9 mouse cellular contexts compared by ENCODE assay signal in genomic region chr6:94696182-94697080, GRCm38 (mm10). TPM values are rescaled to one million over a fixed set of nuclear protein-coding genes. Genes with fewer than 3 reads are reported as not detected.
DNase-seq lines count a peak whose midpoint lies in the region; ATAC-seq and TF ChIP-seq lines count a peak whose summit lies in the region.
"Had no signal": no experiment of that assay in that cellular context is flagged by ENCODE, and none has a peak within 500 bp of the region (broad histone marks: within the 10 kb centered on the region; RNA-seq: fewer than 3 reads in every experiment).

No protein-coding gene starts in this region.

- no peak for TF ChIP-seq CTCF in liver, embryonic 14.5 days (IDR thresholded peaks at IDR 0.05; ENCODE audit: low read depth)

- no peak for TF ChIP-seq EP300 in liver, embryonic 14.5 days (IDR thresholded peaks at IDR 0.05; ENCODE audit: low read depth)

- H3K9me3 ChIP-seq in liver, embryonic 14.5 days (ENCODE audit: control insufficient read depth, low read length), result no peaks in the 10 kb centered on the region
- H3K9me3 ChIP-seq in liver, embryonic 11.5 days (ENCODE audit: control insufficient read depth, low read length), result no peaks in the 10 kb centered on the region
- H3K9me3 ChIP-seq in hindbrain, embryonic 12.5 days (replicated peaks), result no peaks in the 10 kb centered on the region
- no peaks in the 10 kb centered on the region for H3K9me3 ChIP-seq in limb, embryonic 14.5 days (ENCODE audit: control insufficient read depth, low read length)

- no peak overlapping the region for H3K9ac ChIP-seq in liver, embryonic 14.5 days (replicated peaks)
- no peak overlapping the region for H3K9ac ChIP-seq in liver, embryonic 11.5 days (ENCODE audit: low read depth, low read length)
- H3K9ac ChIP-seq in hindbrain, embryonic 12.5 days, result 0 out of 2 replicates have a peak overlapping the region, but pooled peaks have one; percentile 97
- peak overlapping the region; percentile 90; the same call in 1 of the 2 replicates for H3K9ac ChIP-seq in limb, embryonic 14.5 days (ENCODE audit: low read depth, low read length, severe bottlenecking)

- H3K27ac ChIP-seq in liver, embryonic 14.5 days, result no peak overlapping the region
- H3K27ac ChIP-seq in liver, embryonic 11.5 days (ENCODE audit: low read depth, low read length), result no peak overlapping the region
- no peak overlapping the region for H3K27ac ChIP-seq in hindbrain, embryonic 12.5 days
- H3K27ac ChIP-seq in limb, embryonic 14.5 days (replicated peaks; ENCODE audit: low read depth, low read length), result no peak overlapping the region
- H3K27ac ChIP-seq: macrophage had no signal

- no peak overlapping the region for H3K4me3 ChIP-seq in liver, embryonic 14.5 days (ENCODE audit: insufficient read depth in 1 of 2, low read depth in 2 of 2, low read length in 2 of 2)
- no peak overlapping the region for H3K4me3 ChIP-seq in liver, embryonic 11.5 days (ENCODE audit: low read depth, low read length)
- peak overlapping the region; percentile 98; the same call in 1 of the 2 replicates for H3K4me3 ChIP-seq in hindbrain, embryonic 12.5 days
- H3K4me3 ChIP-seq in limb, embryonic 14.5 days (replicated peaks; ENCODE audit: low read length), result peak overlapping the region; percentile 89

- DNase-seq in liver, embryonic 14.5 days (ENCODE audit: low read depth in 3 of 3, low spot score in 3 of 3), result no peak
- no peak for DNase-seq in liver, embryonic 11.5 days (ENCODE audit: low spot score)
- DNase-seq in limb, embryonic 14.5 days (ENCODE audit: low spot score), result no peak
- DNase-seq in skeletal muscle tissue, adult 2 months (ENCODE audit: low read depth, low spot score), result peak; percentile 66
- DNase-seq in embryo, embryonic 10.5 days (ENCODE audit: low spot score), result no peak
- no peak for DNase-seq in urinary bladder, postnatal 36 days (ENCODE audit: low spot score in 2 of 2)
- DNase-seq in urinary bladder, adult 18-20 months (ENCODE audit: low spot score in 2 of 2), result no peak

- WGBS in liver, embryonic 14.5 days (ENCODE audit: insufficient replicate concordance), result 47% methylated on average over 10 of the region's 10 CpGs
- 60% methylated on average over 10 of the region's 10 CpGs for WGBS in liver, embryonic 11.5 days
- 42% methylated on average over 10 of the region's 10 CpGs for WGBS in hindbrain, embryonic 12.5 days
- WGBS in limb, embryonic 14.5 days, result 34% methylated on average over 10 of the region's 10 CpGs

- peak overlapping the region; percentile 20; the same call in 1 of the 2 replicates for H3K4me2 ChIP-seq in liver, embryonic 14.5 days (ENCODE audit: low read depth)
- no peak overlapping the region for H3K4me2 ChIP-seq in liver, embryonic 11.5 days
- H3K4me2 ChIP-seq in hindbrain, embryonic 12.5 days (replicated peaks), result peak overlapping the region; percentile 94
- H3K4me2 ChIP-seq in limb, embryonic 14.5 days (replicated peaks; ENCODE audit: low read depth, low read length, severe bottlenecking), result peak overlapping the region; percentile 78

- H3K36me3 ChIP-seq in liver, embryonic 14.5 days (replicated peaks; ENCODE audit: control insufficient read depth, insufficient read depth, low read depth), result no peaks in the 10 kb centered on the region
- H3K36me3 ChIP-seq in liver, embryonic 11.5 days (ENCODE audit: control insufficient read depth, insufficient read depth, low read length), result no peaks in the 10 kb centered on the region
- no peaks in the 10 kb centered on the region for H3K36me3 ChIP-seq in hindbrain, embryonic 12.5 days
- no peaks in the 10 kb centered on the region for H3K36me3 ChIP-seq in limb, embryonic 14.5 days (ENCODE audit: control insufficient read depth, insufficient read depth, low read length)

- H3K4me1 ChIP-seq in liver, embryonic 14.5 days (replicated peaks; ENCODE audit: control insufficient read depth in 2 of 2, insufficient read depth in 2 of 2, low read length in 1 of 2), result peaks cover 0 to 15% of the 10 kb centered on the region in 2 experiments; a peak in 3 of 4 replicates
- peaks cover 2% of the 10 kb centered on the region for H3K4me1 ChIP-seq in liver, embryonic 11.5 days (replicated peaks; ENCODE audit: control insufficient read depth, insufficient read depth, low read length)
- H3K4me1 ChIP-seq in hindbrain, embryonic 12.5 days, result peaks cover 74% of the 10 kb centered on the region
- H3K4me1 ChIP-seq in limb, embryonic 14.5 days (ENCODE audit: control insufficient read depth, insufficient read depth, low read length), result peaks cover 54% of the 10 kb centered on the region

- no peak for TF ChIP-seq POLR2A in limb, embryonic 14.5 days (IDR thresholded peaks at IDR 0.05; ENCODE audit: borderline replicate concordance, extremely low read depth, insufficient read depth, insufficient read length)

- ATAC-seq in liver, embryonic 14.5 days (ENCODE audit: insufficient read depth), result no peak
- no peak for ATAC-seq in liver, embryonic 11.5 days (replicated peaks; ENCODE audit: low FRiP score)
- ATAC-seq in hindbrain, embryonic 12.5 days (ENCODE audit: low FRiP score), result no peak
- no peak for ATAC-seq in limb, embryonic 14.5 days (ENCODE audit: low FRiP score, low read depth)

- H3K27me3 ChIP-seq in liver, embryonic 14.5 days (ENCODE audit: control insufficient read depth, insufficient read depth, low read length), result peaks cover 19% of the 10 kb centered on the region
- H3K27me3 ChIP-seq in liver, embryonic 11.5 days (replicated peaks; ENCODE audit: control insufficient read depth, insufficient read depth, low read length), result peaks cover 16% of the 10 kb centered on the region
- H3K27me3 ChIP-seq in hindbrain, embryonic 12.5 days, result no peaks in the 10 kb centered on the region
- H3K27me3 ChIP-seq in limb, embryonic 14.5 days (ENCODE audit: control insufficient read depth, insufficient read depth, low read length), result no peaks in the 10 kb centered on the region

RNA-seq across cellular contexts. Expression of gene Lrig1, which starts 3.5 kb away (rescaled TPM):
- 2.7 TPM in 2 replicates for polyA plus RNA-seq in liver, embryonic 14.5 days (2012; rRNA removed)
- polyA plus RNA-seq in liver, embryonic 14.5 days (2014; fragmentation: Nextera tagmentation; extraction: Ambion mirVana), result 1.7 and 2.8 TPM in 2 replicates
- polyA plus RNA-seq in liver, embryonic 11.5 days (2014; fragmentation: Nextera tagmentation; extraction: Ambion mirVana), result 2.9 and 4.3 TPM in 2 replicates
- 23.9 and 24.3 TPM in 2 replicates for polyA plus RNA-seq in hindbrain, embryonic 12.5 days (2016; fragmentation: Nextera tagmentation; extraction: Ambion mirVana)
- polyA plus RNA-seq in limb, embryonic 14.5 days (2012; rRNA removed), result 49.4 and 59.6 TPM in 2 replicates
- 31.2 and 35.1 TPM in 2 replicates for polyA plus RNA-seq in limb, embryonic 14.5 days (2014; fragmentation: Nextera tagmentation; extraction: Ambion mirVana)

Comparison
In these comparisons a context has a peak if more than half of its experiments do, and no peak if none do; other contexts are left out.
1. H3K4me3 ChIP-seq: peak in hindbrain, embryonic 12.5 days (single experiment) and limb, embryonic 14.5 days (single experiment); none in liver, embryonic 14.5 days (0 of 2) and liver, embryonic 11.5 days (single experiment).
2. H3K9ac ChIP-seq: peak in hindbrain, embryonic 12.5 days (single experiment) and limb, embryonic 14.5 days (single experiment); none in liver, embryonic 14.5 days (single experiment) and liver, embryonic 11.5 days (single experiment).